Mouse (Mus musculus): Measurements from ENCODE around the gene Cxcl2. TPM values are rescaled to one million over a fixed set of nuclear protein-coding genes. Genes with fewer than 3 reads are reported as not detected.

The Cxcl2 gene
- polyA plus RNA-seq, 1 experiment from 2014 or later = not detected

GRCm38 (mm10) chr5:90902380-90903260 lies 1.1 kb upstream of the Cxcl2 start:
- H3K9me3 ChIP-seq (ENCODE audit: control insufficient read depth, low read length) = no peaks in the 10 kb centered on the region
- H3K27ac ChIP-seq (ENCODE audit: low read depth, low read length) = no peak overlapping the region
- H3K4me1 ChIP-seq (ENCODE audit: control insufficient read depth, insufficient read depth, low read length) = 0 out of 2 replicates have a peak, but pooled peaks cover 4% of the 10 kb centered on the region
- peak overlapping the region; percentile 26 for H3K4me3 ChIP-seq (ENCODE audit: low read length)
- H3K9ac ChIP-seq (ENCODE audit: low read depth, low read length) = no peak overlapping the region; the same call in 1 of the 2 replicates
- H3K27me3 ChIP-seq (ENCODE audit: control insufficient read depth, insufficient read depth, low read length) = no peaks in the 10 kb centered on the region; the same call in 1 of the 2 replicates
- no peaks in the 10 kb centered on the region for H3K36me3 ChIP-seq (ENCODE audit: control insufficient read depth, insufficient read depth, low read length)
- 12% methylated on average over 10 of the region's 10 CpGs for WGBS
- H3K4me2 ChIP-seq (replicated peaks; ENCODE audit: low read depth, low read length) = peak overlapping the region; percentile 60
- ATAC-seq (ENCODE audit: low FRiP score, low TSS enrichment) = peak; percentile 61

GRCm38 (mm10) chr5:90908983-90909382 lies 5.3 kb downstream of the Cxcl2 start:
- no peak overlapping the region for H3K4me2 ChIP-seq (replicated peaks; ENCODE audit: low read depth, low read length)
- no peaks in the 10 kb centered on the region for H3K9me3 ChIP-seq (ENCODE audit: control insufficient read depth, low read length)
- no peak overlapping the region for H3K4me3 ChIP-seq (ENCODE audit: low read length)
- H3K36me3 ChIP-seq (ENCODE audit: control insufficient read depth, insufficient read depth, low read length) = no peaks in the 10 kb centered on the region
- ATAC-seq (ENCODE audit: low FRiP score, low TSS enrichment) = 0 out of 2 replicates have a peak, but pooled peaks have one; percentile 69
- no peaks in the 10 kb centered on the region; the same call in 1 of the 2 replicates for H3K27me3 ChIP-seq (ENCODE audit: control insufficient read depth, insufficient read depth, low read length)
- H3K27ac ChIP-seq (ENCODE audit: low read depth, low read length) = no peak overlapping the region
- no peak overlapping the region for H3K9ac ChIP-seq (ENCODE audit: low read depth, low read length)
- WGBS = 3% methylated on average over 2 of the region's 2 CpGs
- no peaks in the 10 kb centered on the region for H3K4me1 ChIP-seq (ENCODE audit: control insufficient read depth, insufficient read depth, low read length)

- 78% methylated on average over 2 of the region's 2 CpGs for WGBS
- Histone ChIP-seq H3K4me1 (ENCODE audit: control insufficient read depth, insufficient read depth, low read length) (no peaks in the 10 kb centered on the region), H3K9me3 (ENCODE audit: control insufficient read depth, low read length) (no peaks in the 10 kb centered on the region), H3K27me3 (ENCODE audit: control insufficient read depth, insufficient read depth, low read length) (no peaks in the 10 kb centered on the region), H3K4me3 (ENCODE audit: low read length) (no peak overlapping the region), H3K27ac (ENCODE audit: low read depth, low read length) (no peak overlapping the region), H3K9ac (ENCODE audit: low read depth, low read length) (no peak overlapping the region), H3K36me3 (ENCODE audit: control insufficient read depth, insufficient read depth, low read length) (no peaks in the 10 kb centered on the region), H3K4me2 (replicated peaks; ENCODE audit: low read depth, low read length) (no peak overlapping the region)
- ATAC-seq (ENCODE audit: low FRiP score, low TSS enrichment) = no peak
These were observed 15.8 kb downstream of the Cxcl2 start for GRCm38 (mm10) chr5:90919495-90919894.

GRCm38 (mm10) chr5:90922958-90923357 lies 19.3 kb downstream of the Cxcl2 start:
- Histone ChIP-seq H3K9ac (ENCODE audit: low read depth, low read length) (no peak overlapping the region), H3K27ac (ENCODE audit: low read depth, low read length) (no peak overlapping the region), H3K4me3 (ENCODE audit: low read length) (no peak overlapping the region), H3K27me3 (ENCODE audit: control insufficient read depth, insufficient read depth, low read length) (no peaks in the 10 kb centered on the region), H3K9me3 (ENCODE audit: control insufficient read depth, low read length) (no peaks in the 10 kb centered on the region), H3K4me1 (ENCODE audit: control insufficient read depth, insufficient read depth, low read length) (no peaks in the 10 kb centered on the region), H3K4me2 (replicated peaks; ENCODE audit: low read depth, low read length) (no peak overlapping the region), H3K36me3 (ENCODE audit: control insufficient read depth, insufficient read depth, low read length) (no peaks in the 10 kb centered on the region)
- no peak for ATAC-seq (ENCODE audit: low FRiP score, low TSS enrichment)
- WGBS = 76% methylated on average over 4 of the region's 4 CpGs

GRCm38 (mm10) chr5:90930546-90930945 lies 26.9 kb downstream of the Cxcl2 start:
- H3K27ac ChIP-seq (ENCODE audit: low read depth, low read length) = peak overlapping the region; percentile 98

GRCm38 (mm10) chr5:90930971-90931851 lies 27.5 kb downstream of the Cxcl2 start, which contains the start of gene Mthfd2l:
Gene Mthfd2l (plus strand): TSS chr5:90931117.
- peak; percentile 99 for ATAC-seq (ENCODE audit: low FRiP score, low TSS enrichment)
- H3K4me2 ChIP-seq (replicated peaks; ENCODE audit: low read depth, low read length) = peak within 1 kb of the TSS; percentile 53
- no peaks in the 10 kb centered on the region for H3K9me3 ChIP-seq (ENCODE audit: control insufficient read depth, low read length)
- peak within 1 kb of the TSS; percentile 98 for H3K27ac ChIP-seq (ENCODE audit: low read depth, low read length)
- peak within 1 kb of the TSS; percentile 71 for H3K4me3 ChIP-seq (ENCODE audit: low read length)
- H3K36me3 ChIP-seq (ENCODE audit: control insufficient read depth, insufficient read depth, low read length) = peaks cover 9% of the 10 kb centered on the region
- peak within 1 kb of the TSS; percentile 98 for H3K9ac ChIP-seq (ENCODE audit: low read depth, low read length)
- peaks cover 10% of the 10 kb centered on the region; the same call in 1 of the 2 replicates for H3K4me1 ChIP-seq (ENCODE audit: control insufficient read depth, insufficient read depth, low read length)
- under 1% methylated on average over 58 of the region's 79 CpGs for WGBS
- no peaks in the 10 kb centered on the region for H3K27me3 ChIP-seq (ENCODE audit: control insufficient read depth, insufficient read depth, low read length)

More at GRCm38 (mm10) chr5:90930546-90930945, 26.9 kb downstream of the Cxcl2 start:
- WGBS = 35% methylated on average over 2 of the region's 2 CpGs
- H3K36me3 ChIP-seq (ENCODE audit: control insufficient read depth, insufficient read depth, low read length) = peaks cover 9% of the 10 kb centered on the region
- H3K9ac ChIP-seq (ENCODE audit: low read depth, low read length) = peak overlapping the region; percentile 98; the same call in 1 of the 2 replicates
- H3K4me1 ChIP-seq (ENCODE audit: control insufficient read depth, insufficient read depth, low read length) = peaks cover 10% of the 10 kb centered on the region; the same call in 1 of the 2 replicates
- H3K4me3 ChIP-seq (ENCODE audit: low read length) = peak overlapping the region; percentile 71
- H3K27me3 ChIP-seq (ENCODE audit: control insufficient read depth, insufficient read depth, low read length) = no peaks in the 10 kb centered on the region
- peak; percentile 4; the same call in 1 of the 2 replicates for ATAC-seq (ENCODE audit: low FRiP score, low TSS enrichment)
- peak overlapping the region; percentile 53 for H3K4me2 ChIP-seq (replicated peaks; ENCODE audit: low read depth, low read length)
- no peaks in the 10 kb centered on the region for H3K9me3 ChIP-seq (ENCODE audit: control insufficient read depth, low read length)

GRCm38 (mm10) chr5:90931911-90932310 lies 28.2 kb downstream of the Cxcl2 start:
- Histone ChIP-seq H3K4me1 (ENCODE audit: control insufficient read depth, insufficient read depth, low read length) (peaks cover 13% of the 10 kb centered on the region), H3K36me3 (ENCODE audit: control insufficient read depth, insufficient read depth, low read length) (peaks cover 9% of the 10 kb centered on the region), H3K9me3 (ENCODE audit: control insufficient read depth, low read length) (no peaks in the 10 kb centered on the region), H3K4me2 (replicated peaks; ENCODE audit: low read depth, low read length) (peak overlapping the region; percentile 53), H3K4me3 (ENCODE audit: low read length) (peak overlapping the region; percentile 71), H3K27ac (ENCODE audit: low read depth, low read length) (peak overlapping the region; percentile 98), H3K27me3 (ENCODE audit: control insufficient read depth, insufficient read depth, low read length) (no peaks in the 10 kb centered on the region), H3K9ac (ENCODE audit: low read depth, low read length) (peak overlapping the region; percentile 98)
- WGBS = 4% methylated on average over 6 of the region's 6 CpGs
- peak; percentile 37; the same call in 1 of the 2 replicates for ATAC-seq (ENCODE audit: low FRiP score, low TSS enrichment)

GRCm38 (mm10) chr5:90936706-90937105 lies 33.0 kb downstream of the Cxcl2 start:
- no peak overlapping the region for H3K4me2 ChIP-seq (replicated peaks; ENCODE audit: low read depth, low read length)
- peaks cover 9% of the 10 kb centered on the region for H3K36me3 ChIP-seq (ENCODE audit: control insufficient read depth, insufficient read depth, low read length)
- H3K27ac ChIP-seq (ENCODE audit: low read depth, low read length) = no peak overlapping the region
- WGBS = 37% methylated on average over 2 of the region's 2 CpGs
- H3K9me3 ChIP-seq (ENCODE audit: control insufficient read depth, low read length) = no peaks in the 10 kb centered on the region
- ATAC-seq (ENCODE audit: low FRiP score, low TSS enrichment) = peak; percentile 75; the same call in 1 of the 2 replicates
- no peak overlapping the region for H3K4me3 ChIP-seq (ENCODE audit: low read length)
- no peak overlapping the region for H3K9ac ChIP-seq (ENCODE audit: low read depth, low read length)
- H3K27me3 ChIP-seq (ENCODE audit: control insufficient read depth, insufficient read depth, low read length) = no peaks in the 10 kb centered on the region
- H3K4me1 ChIP-seq (ENCODE audit: control insufficient read depth, insufficient read depth, low read length) = peaks cover 9% of the 10 kb centered on the region

Data from kidney, embryonic 14.5 days (tissue).